Mouse (Mus musculus) liver, embryonic 15.5 days (tissue): Measurements from ENCODE around the gene Olfr825. TPM values are rescaled to one million over a fixed set of nuclear protein-coding genes. Genes with fewer than 3 reads are reported as not detected.
"Not testable (repeated sequence)": the region's sequence is repeated elsewhere in the genome, so short reads cannot be mapped to it uniquely, and the experiment has no call there.

Source experiments
- ATAC-seq: fragments of 200-750 bp; cut with Nextera tagmentation; 2 replicates; pipeline ENCODE4 v1.8.0; 2017; ENCODE audit warnings: moderate number of reproducible peaks, mild to moderate bottlenecking, moderate library complexity; ENCODE audit not compliant: insufficient read depth
- H3K27ac ChIP-seq: fragments of 300-500 bp; sonication (generic); replicated peaks from 2 replicates; pipeline ENCODE4 v1.5.1; 2015; ENCODE audit warnings: mild to moderate bottlenecking, inconsistent platforms
- H3K27me3 ChIP-seq: fragments of 300-500 bp; sonication (generic); 2 replicates; pipeline ENCODE4 v1.6.1; 2015; ENCODE audit warnings: mild to moderate bottlenecking, inconsistent platforms
- H3K36me3 ChIP-seq: fragments of 300-500 bp; sonication (generic); replicated peaks from 2 replicates; pipeline ENCODE4 v1.6.1; 2015; ENCODE audit warnings: moderate library complexity, mild to moderate bottlenecking, inconsistent platforms
- H3K4me1 ChIP-seq: fragments of 300-500 bp; sonication (generic); replicated peaks from 2 replicates; pipeline ENCODE4 v1.6.1; 2015; ENCODE audit warnings: inconsistent platforms
- H3K4me2 ChIP-seq: fragments of 300-500 bp; sonication (generic); 2 replicates; pipeline ENCODE4 v1.6.1; 2015; ENCODE audit warnings: moderate library complexity, mild to moderate bottlenecking, inconsistent platforms
- H3K4me3 ChIP-seq: fragments of 300-500 bp; sonication (generic); replicated peaks from 2 replicates; pipeline ENCODE4 v1.5.1; 2015; ENCODE audit warnings: mild to moderate bottlenecking, inconsistent platforms
- H3K9ac ChIP-seq: fragments of 300-500 bp; sonication (generic); 2 replicates; pipeline ENCODE4 v1.6.1; 2015; ENCODE audit warnings: moderate library complexity, mild to moderate bottlenecking, inconsistent platforms
- H3K9me3 ChIP-seq: fragments of 300-500 bp; sonication (generic); replicated peaks from 2 replicates; pipeline ENCODE4 v1.6.1; 2016; ENCODE audit warnings: inconsistent platforms
- WGBS: fragments of 180-500 bp; shearing (Covaris S2); methylation state at CpG from one replicate; pipeline ENCODE4 v1.1.7; 2015; ENCODE audit warnings: mixed read lengths; ENCODE audit not compliant: insufficient replicate concordance; 5-methylcytosine and 5-hydroxymethylcytosine counted together
- polyA plus RNA-seq: library from polyadenylated mRNA; unstranded; fragments of >200 nt; fragmentation: Nextera tagmentation; extraction: Ambion mirVana; gene quantifications from 2 replicates; pipeline ENCODE4 v1.2.1, GENCODE M21; 2015

The Olfr825 gene
- polyA plus RNA-seq: not detected in 2 replicates

DNA sequence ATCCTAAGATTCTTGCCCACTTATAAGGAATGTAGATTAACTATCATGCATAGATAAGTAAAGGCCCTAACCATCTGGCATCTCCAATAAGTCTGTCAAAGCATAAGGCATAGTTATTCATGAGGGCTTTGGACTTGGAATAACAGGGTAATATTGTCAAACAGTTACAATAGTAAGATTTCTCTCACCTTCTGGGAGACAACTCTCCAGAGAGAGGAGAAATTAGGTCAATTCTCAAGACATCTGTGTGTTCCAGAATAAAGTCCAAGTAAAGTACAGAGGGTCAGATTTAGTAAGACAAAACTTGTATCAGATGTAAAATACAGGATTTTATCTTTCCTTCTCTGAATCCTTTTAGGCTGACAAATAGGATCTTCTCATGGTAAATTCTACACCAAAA, at the start of gene Olfr825:
Gene Olfr825, minus strand, starts transcription at position 101 of the 400 bp plus-strand sequence.
- Histone ChIP-seq H3K27ac (no peak within 1 kb of the TSS), H3K4me1 (no peaks in the 10 kb centered on the region), H3K36me3 (no peaks in the 10 kb centered on the region), H3K4me3 (no peak within 1 kb of the TSS), H3K27me3 (no peaks in the 10 kb centered on the region), H3K9ac (no peak within 1 kb of the TSS), H3K4me2 (no peak within 1 kb of the TSS), H3K9me3 (no peaks in the 10 kb centered on the region)
- ATAC-seq: no peak

DNA sequence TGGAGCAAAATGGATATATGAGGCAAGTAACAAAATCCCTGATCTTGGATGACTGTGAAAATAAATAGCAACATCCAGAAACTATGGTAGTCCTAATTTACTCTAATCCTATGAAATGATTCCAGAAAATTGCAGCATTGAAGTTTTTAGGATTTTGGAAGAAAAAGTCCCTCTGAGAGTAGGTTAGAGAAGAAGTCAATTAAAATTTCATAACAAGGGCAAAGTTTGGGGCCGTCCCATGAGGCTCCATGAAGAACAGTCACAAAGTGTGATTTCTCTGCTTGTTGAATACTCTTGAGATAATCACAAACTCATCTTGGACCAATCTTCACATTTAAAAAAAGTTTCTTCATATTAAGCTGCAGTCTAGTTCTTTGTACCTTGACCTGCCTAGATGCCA, 47.7 kb upstream of the Olfr825 start, which contains the start of gene Olfr827:
Gene Olfr827, minus strand, starts transcription at position 101 of the 400 bp plus-strand sequence.
- no peak within 1 kb of the TSS for H3K4me2 ChIP-seq
- H3K27ac ChIP-seq: no peak within 1 kb of the TSS
- H3K9me3 ChIP-seq: no peaks in the 10 kb centered on the region
- H3K9ac ChIP-seq: no peak within 1 kb of the TSS
- no peaks in the 10 kb centered on the region for H3K36me3 ChIP-seq
- no peak within 1 kb of the TSS for H3K4me3 ChIP-seq
- ATAC-seq: no peak
- 47% methylated on average over 1 of the region's 1 CpGs for WGBS
- H3K27me3 ChIP-seq: no peaks in the 10 kb centered on the region
- H3K4me1 ChIP-seq: no peaks in the 10 kb centered on the region

GRCm38 (mm10) chr10:130184086-130184485, 17.5 kb upstream of the Olfr825 start, which contains the start of gene Olfr826:
TSS of gene Olfr826 (minus strand) at chr10:130184186.
- no peaks in the 10 kb centered on the region for H3K9me3 ChIP-seq
- no peak within 1 kb of the TSS for H3K4me3 ChIP-seq
- no peak within 1 kb of the TSS for H3K9ac ChIP-seq
- H3K27me3 ChIP-seq: no peaks in the 10 kb centered on the region
- WGBS: 50% methylated on average over 1 of the region's 1 CpGs
- no peak within 1 kb of the TSS for H3K4me2 ChIP-seq
- H3K27ac ChIP-seq: no peak within 1 kb of the TSS
- no peaks in the 10 kb centered on the region for H3K36me3 ChIP-seq
- no peak for ATAC-seq
- H3K4me1 ChIP-seq: no peaks in the 10 kb centered on the region

GRCm38 (mm10) chr10:130165196-130165595, 1.4 kb downstream of the Olfr825 start:
- Histone ChIP-seq H3K27ac (no peak overlapping the region), H3K4me3 (no peak overlapping the region), H3K4me1 (no peaks in the 10 kb centered on the region), H3K36me3 (no peaks in the 10 kb centered on the region), H3K9me3 (no peaks in the 10 kb centered on the region), H3K27me3 (no peaks in the 10 kb centered on the region), H3K9ac (no peak overlapping the region), H3K4me2 (no peak overlapping the region)
- no peak for ATAC-seq

GRCm38 (mm10) chr10:130144121-130144520, 22.4 kb downstream of the Olfr825 start:
- ATAC-seq: no peak
- 59% methylated on average over 5 of the region's 5 CpGs for WGBS
- no peak overlapping the region for H3K9ac ChIP-seq

GRCm38 (mm10) chr10:130142481-130142880, 24.1 kb downstream of the Olfr825 start:
- H3K9me3 ChIP-seq, H3K27ac ChIP-seq: not testable (repeated sequence)

More at GRCm38 (mm10) chr10:130144121-130144520, 22.4 kb downstream of the Olfr825 start:
- Histone ChIP-seq H3K27me3 (no peaks in the 10 kb centered on the region), H3K4me2 (no peak overlapping the region), H3K9me3 (no peaks in the 10 kb centered on the region), H3K36me3 (no peaks in the 10 kb centered on the region), H3K4me1 (no peaks in the 10 kb centered on the region), H3K27ac (no peak overlapping the region), H3K4me3 (no peak overlapping the region)

GRCm38 (mm10) chr10:130134811-130135210, 31.8 kb downstream of the Olfr825 start:
- no peak overlapping the region for H3K9ac ChIP-seq
- no peaks in the 10 kb centered on the region for H3K9me3 ChIP-seq
- no peak overlapping the region for H3K4me2 ChIP-seq
- ATAC-seq: no peak
- no peaks in the 10 kb centered on the region for H3K36me3 ChIP-seq
- H3K27me3 ChIP-seq: no peaks in the 10 kb centered on the region
- H3K27ac ChIP-seq: no peak overlapping the region
- H3K4me1 ChIP-seq: no peaks in the 10 kb centered on the region
- H3K4me3 ChIP-seq: no peak overlapping the region

More at GRCm38 (mm10) chr10:130142481-130142880, 24.1 kb downstream of the Olfr825 start:
- not testable (repeated sequence) for H3K4me3 ChIP-seq, H3K36me3 ChIP-seq, ATAC-seq, H3K27me3 ChIP-seq, H3K4me1 ChIP-seq, H3K4me2 ChIP-seq, H3K9ac ChIP-seq
- WGBS: 61% methylated on average over 5 of the region's 5 CpGs

DNA sequence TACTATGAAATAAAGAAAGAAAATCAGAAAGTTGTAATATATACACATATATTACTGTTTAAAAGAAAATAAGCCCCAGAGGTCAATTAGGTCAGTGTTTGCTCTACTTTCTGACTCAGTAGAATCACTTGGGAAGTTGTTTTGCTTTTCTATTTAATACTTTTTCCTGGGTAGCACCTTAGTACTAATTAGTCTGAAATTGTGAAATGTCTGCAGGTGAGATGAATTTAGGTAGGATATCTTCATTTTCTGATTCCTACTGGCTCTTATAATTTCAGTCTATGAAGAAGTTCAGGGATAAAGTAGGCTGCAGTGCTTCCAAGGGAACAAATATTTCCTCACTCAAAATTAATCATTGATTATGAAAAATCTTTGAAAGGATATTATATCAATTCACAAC, 36.7 kb downstream of the Olfr825 start, which contains the start of gene Olfr824:
Gene Olfr824, minus strand, starts transcription at position 101 of the 400 bp plus-strand sequence.
- not testable (repeated sequence) for H3K27me3 ChIP-seq, H3K9ac ChIP-seq, H3K4me2 ChIP-seq, H3K27ac ChIP-seq, H3K4me1 ChIP-seq, H3K4me3 ChIP-seq, H3K9me3 ChIP-seq, ATAC-seq, H3K36me3 ChIP-seq

GRCm38 (mm10) chr10:130116045-130116444, 50.5 kb downstream of the Olfr825 start:
- ATAC-seq, H3K27ac ChIP-seq, H3K4me1 ChIP-seq, H3K4me2 ChIP-seq, H3K9ac ChIP-seq, H3K4me3 ChIP-seq, H3K9me3 ChIP-seq, H3K27me3 ChIP-seq, H3K36me3 ChIP-seq: not testable (repeated sequence)
- 59% methylated on average over 3 of the region's 3 CpGs for WGBS

DNA sequence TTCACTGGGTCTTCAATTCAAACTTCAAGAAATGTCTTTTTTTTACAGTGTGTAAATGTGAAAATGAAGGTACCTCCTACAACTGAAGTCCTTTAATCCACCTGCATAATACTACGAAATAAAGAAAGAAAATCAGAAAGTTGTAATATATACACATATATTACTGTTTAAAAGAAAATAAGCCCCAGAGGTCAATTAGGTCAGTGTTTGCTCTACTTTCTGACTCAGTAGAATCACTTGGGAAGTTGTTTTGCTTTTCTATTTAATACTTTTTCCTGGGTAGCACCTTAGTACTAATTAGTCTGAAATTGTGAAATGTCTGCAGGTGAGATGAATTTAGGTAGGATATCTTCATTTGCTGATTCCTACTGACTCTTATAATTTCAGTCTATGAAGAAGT, 51.3 kb downstream of the Olfr825 start, which contains the start of gene Olfr823:
Gene Olfr823, minus strand, starts transcription at position 101 of the 400 bp plus-strand sequence.
- 50% methylated on average over 1 of the region's 1 CpGs for WGBS
- H3K9ac ChIP-seq, H3K4me1 ChIP-seq, H3K27ac ChIP-seq, H3K9me3 ChIP-seq, H3K27me3 ChIP-seq, H3K36me3 ChIP-seq, H3K4me3 ChIP-seq, ATAC-seq, H3K4me2 ChIP-seq: not testable (repeated sequence)
